Mouse (Mus musculus): ENCODE measurements around the gene Ttc9c. TPM values are rescaled to one million over a fixed set of nuclear protein-coding genes. Genes with fewer than 3 reads are reported as not detected.

Gene Ttc9c
- total and polyA plus RNA-seq, 2 experiments from 2014 or later: 41.1 to 55.2 TPM

- H3K36me3 ChIP-seq (ENCODE audit: insufficient read depth, low read length): peaks cover 8% of the 10 kb centered on the region
- H3K4me1 ChIP-seq (ENCODE audit: insufficient read depth, low read length): no peaks in the 10 kb centered on the region
- peak overlapping the region; percentile 42; the same call in 1 of the 2 replicates for H3K27ac ChIP-seq
- H3K4me3 ChIP-seq (ENCODE audit: low read length): no peak overlapping the region
- TF ChIP-seq CTCF (IDR thresholded peaks at IDR 0.05; ENCODE audit: low read depth): no peak
- H3K9me3 ChIP-seq (ENCODE audit: low read length): no peaks in the 10 kb centered on the region
- H3K9ac ChIP-seq (replicated peaks; ENCODE audit: low read length): no peak overlapping the region
- DNase-seq (ENCODE audit: low spot score): peak; percentile 56
- no peaks in the 10 kb centered on the region for H3K27me3 ChIP-seq (ENCODE audit: insufficient read depth, low read length)
- no peak overlapping the region for H3K4me2 ChIP-seq (ENCODE audit: low read depth, low read length)
- 22% methylated on average over 3 of the region's 3 CpGs for WGBS
- ATAC-seq: no peak
These were observed 30.6 kb downstream of the Ttc9c start for GRCm38 (mm10) chr19:8788521-8788920.

GRCm38 (mm10) chr19:8786008-8786781 lies 32.9 kb downstream of the Ttc9c start, which contains the start of gene Taf6l:
TSS of gene Taf6l (minus strand) at chr19:8786417.
- under 1% methylated on average over 32 of the region's 32 CpGs for WGBS
- Histone ChIP-seq H3K27ac (peak within 1 kb of the TSS; percentile 64; the same call in 1 of the 2 replicates), H3K4me3 (ENCODE audit: low read length) (peak within 1 kb of the TSS; percentile 57), H3K27me3 (ENCODE audit: insufficient read depth, low read length) (no peaks in the 10 kb centered on the region), H3K9ac (replicated peaks; ENCODE audit: low read length) (peak within 1 kb of the TSS; percentile 55), H3K4me1 (ENCODE audit: insufficient read depth, low read length) (no peaks in the 10 kb centered on the region), H3K4me2 (ENCODE audit: low read depth, low read length) (peak within 1 kb of the TSS; percentile 61), H3K36me3 (ENCODE audit: insufficient read depth, low read length) (peaks cover 17% of the 10 kb centered on the region; the same call in 1 of the 2 replicates), H3K9me3 (ENCODE audit: low read length) (no peaks in the 10 kb centered on the region)
- ATAC-seq (peak; percentile 100), DNase-seq (ENCODE audit: low spot score) (peak; percentile 97)
- peak; percentile 63 for TF ChIP-seq CTCF (IDR thresholded peaks at IDR 0.05; ENCODE audit: low read depth)

- DNase-seq (ENCODE audit: low spot score): peak; percentile 31
- WGBS: 5% methylated on average over 20 of the region's 20 CpGs
These were observed 44.1 kb downstream of the Ttc9c start for GRCm38 (mm10) chr19:8774951-8775421.

GRCm38 (mm10) chr19:8774086-8774835 lies 44.9 kb downstream of the Ttc9c start, which contains the start of gene Tmem179b:
TSS of gene Tmem179b (minus strand) at chr19:8774467.
- Histone ChIP-seq H3K9me3 (ENCODE audit: low read length) (no peaks in the 10 kb centered on the region), H3K4me1 (ENCODE audit: insufficient read depth, low read length) (peaks cover 12% of the 10 kb centered on the region), H3K9ac (replicated peaks; ENCODE audit: low read length) (peak within 1 kb of the TSS; percentile 93), H3K4me3 (ENCODE audit: low read length) (peak within 1 kb of the TSS; percentile 69), H3K27me3 (ENCODE audit: insufficient read depth, low read length) (no peaks in the 10 kb centered on the region), H3K36me3 (ENCODE audit: insufficient read depth, low read length) (peaks cover 14% of the 10 kb centered on the region; the same call in 1 of the 2 replicates), H3K4me2 (ENCODE audit: low read depth, low read length) (peak within 1 kb of the TSS; percentile 95), H3K27ac (peak within 1 kb of the TSS; percentile 95)
- peak; percentile 23; the same call in 1 of the 2 replicates for TF ChIP-seq CTCF (IDR thresholded peaks at IDR 0.05; ENCODE audit: low read depth)
- ATAC-seq (peak; percentile 94), DNase-seq (ENCODE audit: low spot score) (peak; percentile 97)
- under 1% methylated on average over 67 of the region's 68 CpGs for WGBS

More at GRCm38 (mm10) chr19:8774951-8775421, 44.1 kb downstream of the Ttc9c start:
- TF ChIP-seq CTCF (IDR thresholded peaks at IDR 0.05; ENCODE audit: low read depth): no peak
- Histone ChIP-seq H3K36me3 (ENCODE audit: insufficient read depth, low read length) (peaks cover 16% of the 10 kb centered on the region; the same call in 1 of the 2 replicates), H3K9me3 (ENCODE audit: low read length) (no peaks in the 10 kb centered on the region), H3K27me3 (ENCODE audit: insufficient read depth, low read length) (no peaks in the 10 kb centered on the region), H3K27ac (peak overlapping the region; percentile 95), H3K4me1 (ENCODE audit: insufficient read depth, low read length) (peaks cover 12% of the 10 kb centered on the region), H3K9ac (replicated peaks; ENCODE audit: low read length) (peak overlapping the region; percentile 93), H3K4me3 (ENCODE audit: low read length) (peak overlapping the region; percentile 69), H3K4me2 (ENCODE audit: low read depth, low read length) (peak overlapping the region; percentile 95)
- ATAC-seq: no peak; the same call in none of the 2 replicates

- Histone ChIP-seq H3K4me1 (ENCODE audit: insufficient read depth, low read length) (peaks cover 12% of the 10 kb centered on the region), H3K36me3 (ENCODE audit: insufficient read depth, low read length) (peaks cover 17% of the 10 kb centered on the region), H3K4me2 (ENCODE audit: low read depth, low read length) (peak overlapping the region; percentile 95), H3K27ac (peak overlapping the region; percentile 95; the same call in 1 of the 2 replicates), H3K27me3 (ENCODE audit: insufficient read depth, low read length) (no peaks in the 10 kb centered on the region), H3K4me3 (ENCODE audit: low read length) (peak overlapping the region; percentile 69), H3K9ac (replicated peaks; ENCODE audit: low read length) (peak overlapping the region; percentile 93), H3K9me3 (ENCODE audit: low read length) (no peaks in the 10 kb centered on the region)
- no peak for TF ChIP-seq CTCF (IDR thresholded peaks at IDR 0.05; ENCODE audit: low read depth)
- WGBS: 61% methylated on average over 6 of the region's 6 CpGs
- DNase-seq (ENCODE audit: low spot score) (no peak), ATAC-seq (no peak)
These were observed 45.7 kb downstream of the Ttc9c start for GRCm38 (mm10) chr19:8773409-8773808.

GRCm38 (mm10) chr19:8772996-8773395 lies 46.1 kb downstream of the Ttc9c start:
- Histone ChIP-seq H3K9ac (replicated peaks; ENCODE audit: low read length) (peak overlapping the region; percentile 93; the same call in 1 of the 2 replicates), H3K9me3 (ENCODE audit: low read length) (no peaks in the 10 kb centered on the region), H3K27ac (no peak overlapping the region), H3K27me3 (ENCODE audit: insufficient read depth, low read length) (no peaks in the 10 kb centered on the region), H3K4me2 (ENCODE audit: low read depth, low read length) (peak overlapping the region; percentile 95), H3K36me3 (ENCODE audit: insufficient read depth, low read length) (peaks cover 17% of the 10 kb centered on the region), H3K4me1 (ENCODE audit: insufficient read depth, low read length) (peaks cover 12% of the 10 kb centered on the region), H3K4me3 (ENCODE audit: low read length) (no peak overlapping the region)
- 87% methylated on average over 5 of the region's 5 CpGs for WGBS
- DNase-seq (ENCODE audit: low spot score) (no peak), ATAC-seq (no peak)
- no peak for TF ChIP-seq CTCF (IDR thresholded peaks at IDR 0.05; ENCODE audit: low read depth)

Data from hindbrain, postnatal 0 days (tissue).